Mouse (Mus musculus) kidney, embryonic 14.5 days (tissue): ENCODE results near the gene Wipf1. TPM values are rescaled to one million over a fixed set of nuclear protein-coding genes. Genes with fewer than 3 reads are reported as not detected.
A peak's percentile ranks its signal among the peaks of the same experiment; 100 is the strongest.
"Not testable (repeated sequence)": the region's sequence is repeated elsewhere in the genome, so short reads cannot be mapped to it uniquely, and the experiment has no call there.

Experiments used
- ATAC-seq: fragments of 200-750 bp; cut with Nextera tagmentation; 2 replicates; pipeline ENCODE4 v1.8.0; 2017; ENCODE audit warnings: moderate number of reproducible peaks, mild to moderate bottlenecking, moderate TSS enrichment, moderate library complexity; ENCODE audit not compliant: low FRiP score, low TSS enrichment
- H3K27ac ChIP-seq: fragments of 300-500 bp; sonication (generic); 2 replicates; pipeline ENCODE4 v1.5.1; 2014; ENCODE audit warnings: low read depth, mild to moderate bottlenecking, low read length, moderate library complexity, mixed read lengths
- H3K27me3 ChIP-seq: fragments of 300-500 bp; sonication (generic); 2 replicates; pipeline ENCODE4 v1.6.1; 2014; ENCODE audit warnings: mild to moderate bottlenecking, low read length; ENCODE audit not compliant: control insufficient read depth, insufficient read depth
- H3K36me3 ChIP-seq: fragments of 300-500 bp; sonication (generic); 2 replicates; pipeline ENCODE4 v1.6.1; 2014; ENCODE audit warnings: low read length, mixed read lengths; ENCODE audit not compliant: control insufficient read depth, insufficient read depth
- H3K4me1 ChIP-seq: fragments of 300-500 bp; sonication (generic); 2 replicates; pipeline ENCODE4 v1.6.1; 2014; ENCODE audit warnings: low read length, mixed read lengths; ENCODE audit not compliant: control insufficient read depth, insufficient read depth
- H3K4me2 ChIP-seq: fragments of 300-500 bp; sonication (generic); replicated peaks from 2 replicates; pipeline ENCODE4 v1.6.1; 2014; ENCODE audit warnings: low read depth, mild to moderate bottlenecking, low read length
- H3K4me3 ChIP-seq: fragments of 300-500 bp; sonication (generic); 2 replicates; pipeline ENCODE4 v1.5.1; 2014; ENCODE audit warnings: mild to moderate bottlenecking, low read length
- H3K9ac ChIP-seq: fragments of 300-500 bp; sonication (generic); 2 replicates; pipeline ENCODE4 v1.6.1; 2014; ENCODE audit warnings: low read depth, mild to moderate bottlenecking, low read length, moderate library complexity
- H3K9me3 ChIP-seq: fragments of 300-500 bp; sonication (generic); 2 replicates; pipeline ENCODE4 v1.6.1; 2016; ENCODE audit warnings: low read length; ENCODE audit not compliant: control insufficient read depth
- WGBS: fragments of 180-500 bp; shearing (Covaris S2); extraction: QIAGEN DNeasy Blood & Tissue Kit; methylation state at CpG from one replicate; pipeline ENCODE4 v1.1.7; 2014; 5-methylcytosine and 5-hydroxymethylcytosine counted together
- polyA plus RNA-seq: library from polyadenylated mRNA; unstranded; fragments of >200 nt; fragmentation: Nextera tagmentation; extraction: Ambion mirVana; gene quantifications from 2 replicates; pipeline ENCODE4 v1.2.1, GENCODE M21; 2014

Wipf1 gene
- polyA plus RNA-seq, 1 experiment from 2014 or later = 12.9 TPM

- no peak overlapping the region for H3K4me3 ChIP-seq
- no peak overlapping the region for H3K27ac ChIP-seq
- no peak overlapping the region for H3K4me2 ChIP-seq
- no peaks in the 10 kb centered on the region for H3K27me3 ChIP-seq
- WGBS = 23% methylated on average over 7 of the region's 7 CpGs
- no peaks in the 10 kb centered on the region for H3K9me3 ChIP-seq
- H3K36me3 ChIP-seq = no peaks in the 10 kb centered on the region
- no peak overlapping the region for H3K9ac ChIP-seq
- ATAC-seq = no peak
- peaks cover 11% of the 10 kb centered on the region; the same call in 1 of the 2 replicates for H3K4me1 ChIP-seq
Measured at GRCm38 (mm10) chr2:73566162-73566561, 36.6 kb upstream of the Wipf1 start.

- peaks cover 11% of the 10 kb centered on the region; the same call in 1 of the 2 replicates for H3K4me1 ChIP-seq
- no peak overlapping the region for H3K4me2 ChIP-seq
Measured at GRCm38 (mm10) chr2:73563690-73564089, 34.2 kb upstream of the Wipf1 start.

GRCm38 (mm10) chr2:73562656-73563055, 33.1 kb upstream of the Wipf1 start:
- ATAC-seq = no peak
- H3K4me3 ChIP-seq = no peak overlapping the region
- H3K36me3 ChIP-seq = no peaks in the 10 kb centered on the region
- H3K4me2 ChIP-seq = no peak overlapping the region
- H3K27me3 ChIP-seq = no peaks in the 10 kb centered on the region
- H3K4me1 ChIP-seq = peaks cover 11% of the 10 kb centered on the region; the same call in 1 of the 2 replicates
- no peak overlapping the region for H3K27ac ChIP-seq
- no peak overlapping the region for H3K9ac ChIP-seq
- H3K9me3 ChIP-seq = no peaks in the 10 kb centered on the region
- WGBS = 73% methylated on average over 9 of the region's 9 CpGs

More at GRCm38 (mm10) chr2:73563690-73564089, 34.2 kb upstream of the Wipf1 start:
- Histone ChIP-seq H3K9ac (no peak overlapping the region), H3K9me3 (no peaks in the 10 kb centered on the region), H3K36me3 (no peaks in the 10 kb centered on the region), H3K4me3 (no peak overlapping the region), H3K27ac (no peak overlapping the region), H3K27me3 (no peaks in the 10 kb centered on the region)
- ATAC-seq = no peak
- 35% methylated on average over 7 of the region's 7 CpGs for WGBS

GRCm38 (mm10) chr2:73561665-73562063, 32.1 kb upstream of the Wipf1 start:
- peak; percentile 59 for ATAC-seq
- 8% methylated on average over 8 of the region's 8 CpGs for WGBS
- Histone ChIP-seq H3K4me3 (peak overlapping the region; percentile 39), H3K27me3 (no peaks in the 10 kb centered on the region), H3K9ac (no peak overlapping the region), H3K9me3 (no peaks in the 10 kb centered on the region), H3K4me1 (peaks cover 11% of the 10 kb centered on the region; the same call in 1 of the 2 replicates), H3K4me2 (peak overlapping the region; percentile 83), H3K36me3 (no peaks in the 10 kb centered on the region), H3K27ac (no peak overlapping the region)

- Histone ChIP-seq H3K9me3 (no peaks in the 10 kb centered on the region), H3K36me3 (no peaks in the 10 kb centered on the region), H3K4me1 (peaks cover 11% of the 10 kb centered on the region; the same call in 1 of the 2 replicates), H3K27me3 (no peaks in the 10 kb centered on the region), H3K4me2 (peak overlapping the region; percentile 83), H3K9ac (peak overlapping the region; percentile 44), H3K4me3 (peak overlapping the region; percentile 39), H3K27ac (no peak overlapping the region)
- peak; percentile 60 for ATAC-seq
- 2% methylated on average over 20 of the region's 23 CpGs for WGBS
Measured at GRCm38 (mm10) chr2:73560899-73561664, 31.5 kb upstream of the Wipf1 start.

- Histone ChIP-seq H3K9me3 (no peaks in the 10 kb centered on the region), H3K36me3 (no peaks in the 10 kb centered on the region), H3K4me2 (peak overlapping the region; percentile 83), H3K9ac (0 out of 2 replicates have a peak overlapping the region, but pooled peaks have one; percentile 44), H3K27me3 (no peaks in the 10 kb centered on the region), H3K4me1 (peaks cover 11% of the 10 kb centered on the region; the same call in 1 of the 2 replicates), H3K4me3 (peak overlapping the region; percentile 39; the same call in 1 of the 2 replicates), H3K27ac (no peak overlapping the region)
- 44% methylated on average over 7 of the region's 7 CpGs for WGBS
- ATAC-seq = no peak
Measured at GRCm38 (mm10) chr2:73560445-73560844, 30.9 kb upstream of the Wipf1 start.

GRCm38 (mm10) chr2:73557956-73558355, 28.4 kb upstream of the Wipf1 start:
- peaks cover 8% of the 10 kb centered on the region; the same call in 1 of the 2 replicates for H3K4me1 ChIP-seq
- no peaks in the 10 kb centered on the region for H3K27me3 ChIP-seq
- H3K4me3 ChIP-seq = no peak overlapping the region
- H3K4me2 ChIP-seq = no peak overlapping the region
- 68% methylated on average over 8 of the region's 8 CpGs for WGBS
- H3K27ac ChIP-seq = no peak overlapping the region
- H3K9ac ChIP-seq = no peak overlapping the region
- no peaks in the 10 kb centered on the region for H3K9me3 ChIP-seq
- no peak for ATAC-seq
- H3K36me3 ChIP-seq = no peaks in the 10 kb centered on the region

- H3K27me3 ChIP-seq = not testable (repeated sequence)
Measured at GRCm38 (mm10) chr2:73557061-73557460, 27.5 kb upstream of the Wipf1 start.

GRCm38 (mm10) chr2:73554389-73554788, 24.9 kb upstream of the Wipf1 start:
- WGBS = 83% methylated on average over 3 of the region's 3 CpGs
- Histone ChIP-seq H3K4me1 (no peaks in the 10 kb centered on the region), H3K9ac (no peak overlapping the region), H3K9me3 (no peaks in the 10 kb centered on the region), H3K36me3 (no peaks in the 10 kb centered on the region), H3K27ac (no peak overlapping the region), H3K27me3 (no peaks in the 10 kb centered on the region), H3K4me2 (no peak overlapping the region), H3K4me3 (no peak overlapping the region)
- ATAC-seq = no peak

More at GRCm38 (mm10) chr2:73557061-73557460, 27.5 kb upstream of the Wipf1 start:
- ATAC-seq, H3K9me3 ChIP-seq, H3K9ac ChIP-seq, H3K4me3 ChIP-seq, H3K4me2 ChIP-seq, H3K36me3 ChIP-seq, H3K27ac ChIP-seq, H3K4me1 ChIP-seq: not testable (repeated sequence)
- 95% methylated on average over 3 of the region's 3 CpGs for WGBS
